Mouse (Mus musculus) kidney, embryonic 16.5 days (tissue): ENCODE measurements at regions not wholly inside any gene's neighbourhood (a gene's known extent, or its start where the extent isn't known, plus 50 kb on each side); places are given as distances from the start of the nearest gene placed in this dataset.

ENCODE experiments used
- ATAC-seq: fragments of 200-750 bp; cut with Nextera tagmentation; 2 replicates; pipeline ENCODE4 v1.8.0; 2017; ENCODE audit warnings: moderate TSS enrichment; ENCODE audit not compliant: low FRiP score, low TSS enrichment
- H3K27ac ChIP-seq: fragments of 300-500 bp; sonication (generic); 2 replicates; pipeline ENCODE4 v1.5.1; 2014; ENCODE audit warnings: low read length
- H3K27me3 ChIP-seq: fragments of 300-500 bp; sonication (generic); 2 replicates; pipeline ENCODE4 v1.6.1; 2014; ENCODE audit warnings: low read length, control low read depth, mixed read lengths; ENCODE audit not compliant: insufficient read depth
- H3K36me3 ChIP-seq: fragments of 300-500 bp; sonication (generic); 2 replicates; pipeline ENCODE4 v1.6.1; 2014; ENCODE audit warnings: low read length, control low read depth, mixed read lengths; ENCODE audit not compliant: insufficient read depth
- H3K4me1 ChIP-seq: fragments of 300-500 bp; sonication (generic); 2 replicates; pipeline ENCODE4 v1.6.1; 2014; ENCODE audit warnings: low read length, control low read depth, mixed read lengths; ENCODE audit not compliant: insufficient read depth
- H3K4me2 ChIP-seq: fragments of 300-500 bp; sonication (generic); replicated peaks from 2 replicates; pipeline ENCODE4 v1.6.1; 2014; ENCODE audit warnings: low read depth, low read length
- H3K4me3 ChIP-seq: fragments of 300-500 bp; sonication (generic); 2 replicates; pipeline ENCODE4 v1.5.1; 2014; ENCODE audit warnings: mild to moderate bottlenecking, low read length
- H3K9ac ChIP-seq: fragments of 300-500 bp; sonication (generic); replicated peaks from 2 replicates; pipeline ENCODE4 v1.6.1; 2014; ENCODE audit warnings: low read length
- H3K9me3 ChIP-seq: fragments of 300-500 bp; sonication (generic); 2 replicates; pipeline ENCODE4 v1.6.1; 2016; ENCODE audit warnings: low read length, control low read depth
- WGBS: fragments of 180-500 bp; shearing (Covaris S2); extraction: QIAGEN DNeasy Blood & Tissue Kit; methylation state at CpG from one replicate; pipeline ENCODE4 v1.1.7; 2014; 5-methylcytosine and 5-hydroxymethylcytosine counted together

- Histone ChIP-seq H3K9ac (no peak overlapping the region), H3K9me3 (no peaks in the 10 kb centered on the region), H3K4me2 (no peak overlapping the region), H3K27me3 (no peaks in the 10 kb centered on the region), H3K27ac (no peak overlapping the region), H3K36me3 (no peaks in the 10 kb centered on the region), H3K4me1 (no peaks in the 10 kb centered on the region), H3K4me3 (no peak overlapping the region)
- WGBS, result 73% methylated on average over 2 of the region's 2 CpGs
- ATAC-seq, result no peak
Measured at GRCm38 (mm10) chr3:149461613-149462012, 471.3 kb upstream of the Adgrl2 start.

GRCm38 (mm10) chr3:149449376-149449775, 459.0 kb upstream of the Adgrl2 start:
- H3K9me3 ChIP-seq, result no peaks in the 10 kb centered on the region
- H3K27me3 ChIP-seq, result no peaks in the 10 kb centered on the region
- H3K36me3 ChIP-seq, result no peaks in the 10 kb centered on the region
- 89% methylated on average over 3 of the region's 3 CpGs for WGBS
- H3K4me3 ChIP-seq, result no peak overlapping the region
- no peak for ATAC-seq
- H3K27ac ChIP-seq, result no peak overlapping the region
- no peak overlapping the region for H3K4me2 ChIP-seq
- H3K4me1 ChIP-seq, result peaks cover 5% of the 10 kb centered on the region; the same call in 1 of the 2 replicates
- H3K9ac ChIP-seq, result no peak overlapping the region

- ATAC-seq, result peak; percentile 74; the same call in 1 of the 2 replicates
- H3K4me3 ChIP-seq, result no peak overlapping the region
- WGBS, result 50% methylated on average over 6 of the region's 6 CpGs
Measured at GRCm38 (mm10) chr3:149445991-149446564, 455.7 kb upstream of the Adgrl2 start.

GRCm38 (mm10) chr3:149444854-149445577, 454.7 kb upstream of the Adgrl2 start:
- Histone ChIP-seq H3K36me3 (no peaks in the 10 kb centered on the region), H3K27me3 (no peaks in the 10 kb centered on the region), H3K4me1 (peaks cover 5% of the 10 kb centered on the region; the same call in 1 of the 2 replicates), H3K9me3 (no peaks in the 10 kb centered on the region), H3K4me2 (peak overlapping the region; percentile 57), H3K4me3 (peak overlapping the region; percentile 49), H3K27ac (no peak overlapping the region), H3K9ac (peak overlapping the region; percentile 53; the same call in 1 of the 2 replicates)
- ATAC-seq, result peak; percentile 89
- 13% methylated on average over 15 of the region's 15 CpGs for WGBS

More at GRCm38 (mm10) chr3:149445991-149446564, 455.7 kb upstream of the Adgrl2 start:
- no peaks in the 10 kb centered on the region for H3K27me3 ChIP-seq
- no peaks in the 10 kb centered on the region for H3K9me3 ChIP-seq
- H3K27ac ChIP-seq, result no peak overlapping the region
- no peak overlapping the region for H3K9ac ChIP-seq
- H3K4me1 ChIP-seq, result peaks cover 5% of the 10 kb centered on the region; the same call in 1 of the 2 replicates
- H3K36me3 ChIP-seq, result no peaks in the 10 kb centered on the region
- H3K4me2 ChIP-seq, result no peak overlapping the region

GRCm38 (mm10) chr3:149444377-149444776, 454.0 kb upstream of the Adgrl2 start:
- Histone ChIP-seq H3K27ac (no peak overlapping the region), H3K36me3 (no peaks in the 10 kb centered on the region), H3K4me3 (peak overlapping the region; percentile 49; the same call in 1 of the 2 replicates), H3K9me3 (no peaks in the 10 kb centered on the region), H3K4me2 (no peak overlapping the region), H3K4me1 (peaks cover 5% of the 10 kb centered on the region; the same call in 1 of the 2 replicates), H3K27me3 (no peaks in the 10 kb centered on the region), H3K9ac (no peak overlapping the region)
- no peak for ATAC-seq
- 56% methylated on average over 8 of the region's 8 CpGs for WGBS

- H3K9me3 ChIP-seq, result no peaks in the 10 kb centered on the region
- H3K27ac ChIP-seq, result no peak overlapping the region
- no peaks in the 10 kb centered on the region for H3K27me3 ChIP-seq
- H3K36me3 ChIP-seq, result no peaks in the 10 kb centered on the region
- no peak overlapping the region for H3K9ac ChIP-seq
- H3K4me2 ChIP-seq, result no peak overlapping the region
- H3K4me3 ChIP-seq, result no peak overlapping the region
- peaks cover 5% of the 10 kb centered on the region; the same call in 1 of the 2 replicates for H3K4me1 ChIP-seq
- ATAC-seq, result no peak
Measured at GRCm38 (mm10) chr3:149441227-149441626, 450.9 kb upstream of the Adgrl2 start.

- Histone ChIP-seq H3K36me3 (no peaks in the 10 kb centered on the region), H3K9me3 (no peaks in the 10 kb centered on the region), H3K4me2 (no peak overlapping the region), H3K27ac (no peak overlapping the region), H3K4me3 (no peak overlapping the region), H3K4me1 (no peaks in the 10 kb centered on the region), H3K27me3 (no peaks in the 10 kb centered on the region), H3K9ac (no peak overlapping the region)
- ATAC-seq, result no peak
- 78% methylated on average over 8 of the region's 8 CpGs for WGBS
Measured at GRCm38 (mm10) chr3:149437763-149438162, 447.4 kb upstream of the Adgrl2 start.

- H3K27me3 ChIP-seq, result no peaks in the 10 kb centered on the region
Measured at GRCm38 (mm10) chr3:149436944-149437343, 446.6 kb upstream of the Adgrl2 start.

GRCm38 (mm10) chr3:149436420-149436819, 446.1 kb upstream of the Adgrl2 start:
- no peak overlapping the region for H3K27ac ChIP-seq
- ATAC-seq, result no peak
- no peaks in the 10 kb centered on the region for H3K36me3 ChIP-seq
- no peak overlapping the region for H3K4me3 ChIP-seq
- 89% methylated on average over 8 of the region's 8 CpGs for WGBS
- no peaks in the 10 kb centered on the region for H3K4me1 ChIP-seq
- H3K9ac ChIP-seq, result no peak overlapping the region
- H3K4me2 ChIP-seq, result no peak overlapping the region
- no peaks in the 10 kb centered on the region for H3K27me3 ChIP-seq
- H3K9me3 ChIP-seq, result no peaks in the 10 kb centered on the region

More at GRCm38 (mm10) chr3:149436944-149437343, 446.6 kb upstream of the Adgrl2 start:
- H3K4me3 ChIP-seq, result no peak overlapping the region
- no peak overlapping the region for H3K9ac ChIP-seq
- no peak for ATAC-seq
- no peak overlapping the region for H3K4me2 ChIP-seq
- H3K27ac ChIP-seq, result no peak overlapping the region
- no peaks in the 10 kb centered on the region for H3K4me1 ChIP-seq
- H3K36me3 ChIP-seq, result no peaks in the 10 kb centered on the region
- WGBS, result 89% methylated on average over 6 of the region's 6 CpGs
- H3K9me3 ChIP-seq, result no peaks in the 10 kb centered on the region

- WGBS, result 95% methylated on average over 10 of the region's 10 CpGs
Measured at GRCm38 (mm10) chr3:149431795-149432194, 441.4 kb upstream of the Adgrl2 start.

More at GRCm38 (mm10) chr3:149431795-149432194, 441.4 kb upstream of the Adgrl2 start:
- Histone ChIP-seq H3K9ac (no peak overlapping the region), H3K4me1 (no peaks in the 10 kb centered on the region), H3K27ac (no peak overlapping the region), H3K4me3 (no peak overlapping the region), H3K9me3 (no peaks in the 10 kb centered on the region), H3K4me2 (no peak overlapping the region), H3K27me3 (no peaks in the 10 kb centered on the region), H3K36me3 (no peaks in the 10 kb centered on the region)
- ATAC-seq, result no peak
